Mouse (Mus musculus): ENCODE measurements around the gene Zbed6.

The Zbed6 gene

DNA sequence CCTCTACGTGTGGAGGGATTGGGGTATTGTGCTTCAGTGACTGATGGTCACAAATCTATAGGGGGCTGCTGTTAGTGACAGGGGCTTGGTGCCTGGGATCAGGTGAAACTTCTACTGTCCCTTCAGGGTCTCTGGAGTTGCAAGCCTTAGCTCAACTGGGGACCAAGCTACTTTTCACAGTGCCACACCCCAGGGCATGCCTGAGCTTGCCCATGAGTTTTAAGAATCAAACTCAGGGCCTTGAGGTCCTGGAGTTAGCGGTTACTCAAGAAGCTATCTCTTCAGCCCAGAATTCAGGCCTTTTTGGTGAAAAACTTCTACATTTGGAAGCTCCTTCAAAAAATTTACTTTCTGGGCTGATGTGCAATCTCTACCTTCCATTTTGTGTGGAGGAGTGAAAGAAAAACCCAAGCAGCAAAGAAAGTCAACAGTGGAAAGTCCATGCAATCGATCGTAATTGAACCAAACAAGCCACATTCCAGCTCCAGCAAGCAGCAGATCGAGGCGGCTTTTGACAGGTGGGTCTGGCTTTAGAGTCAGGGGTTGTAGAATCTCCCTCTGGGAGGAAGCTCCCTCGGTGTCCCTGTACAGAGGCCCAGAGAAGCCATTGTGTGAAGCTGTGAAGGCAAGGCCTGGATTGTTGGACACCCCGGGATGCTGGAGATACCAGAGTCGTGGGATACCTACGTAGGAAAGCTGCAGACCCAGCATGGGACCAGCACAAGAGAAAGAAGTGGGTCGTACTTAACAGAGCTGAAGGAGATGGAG, 3.7 kb upstream of the Zbed6 start:
- no peak for ATAC-seq (ENCODE audit: insufficient number of reproducible peaks, low FRiP score, low TSS enrichment)

DNA sequence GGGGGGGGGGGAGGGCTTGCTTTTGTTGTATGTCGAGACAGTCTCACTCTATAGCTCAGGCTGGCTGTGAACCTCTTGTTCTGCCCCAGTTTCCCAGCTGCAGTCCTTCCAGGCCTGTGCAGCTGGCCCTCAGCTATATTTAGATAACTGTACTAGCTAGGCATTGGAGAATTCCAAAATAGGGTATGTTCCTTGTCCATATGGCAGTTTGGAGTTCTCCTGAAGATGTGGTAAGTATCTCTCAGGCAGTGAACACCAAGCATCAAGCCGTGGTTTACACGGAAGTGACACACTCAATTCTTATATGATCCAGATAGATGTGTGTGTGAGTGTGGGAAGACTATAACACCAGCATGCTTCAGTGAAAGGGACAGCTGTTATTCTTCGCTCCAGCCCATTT, 2.7 kb upstream of the Zbed6 start:
- no peak for ATAC-seq (ENCODE audit: insufficient number of reproducible peaks, low FRiP score, low TSS enrichment)

GRCm38 (mm10) chr1:133662941-133663340, 2.3 kb upstream of the Zbed6 start:
- ATAC-seq (ENCODE audit: insufficient number of reproducible peaks, low FRiP score, low TSS enrichment): no peak

DNA sequence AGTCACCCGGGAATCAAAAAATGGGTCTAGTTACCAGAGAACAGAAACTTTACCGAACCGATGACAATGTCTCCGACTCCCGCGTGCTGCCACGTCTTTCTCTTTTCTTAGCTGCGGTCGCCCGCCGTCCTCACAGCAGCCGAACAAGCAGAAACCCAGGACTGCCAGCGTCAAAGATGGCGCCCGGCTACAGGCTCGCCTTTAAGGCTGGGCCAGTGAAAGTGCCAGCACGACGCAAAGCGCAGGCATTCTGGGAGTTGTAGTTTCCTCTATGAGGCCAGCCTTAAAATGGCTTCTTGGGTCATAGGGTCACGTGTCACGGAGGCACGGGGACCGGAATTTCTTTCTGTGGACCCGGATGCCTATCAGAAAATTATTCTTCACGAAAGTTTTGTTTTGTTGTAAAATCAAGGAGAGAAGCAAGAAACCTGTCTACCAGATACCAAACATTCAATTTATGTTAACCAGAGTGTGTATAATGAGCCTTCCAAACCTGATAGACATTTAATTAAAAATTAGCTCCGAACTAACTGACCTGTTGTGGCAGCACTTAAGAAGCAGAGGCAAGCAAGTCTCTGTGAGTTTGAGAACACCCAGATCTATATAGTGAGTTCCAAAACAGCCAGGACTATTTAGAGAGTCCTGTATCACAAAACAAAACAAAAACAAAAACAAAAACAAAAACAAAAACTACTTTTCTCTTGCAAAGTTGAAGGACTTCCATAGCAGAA, 683 bp upstream of the Zbed6 start, which contains the start of gene Gm38394:
TSS of gene Gm38394 (minus strand) at position 116 of the 731 bp plus-strand sequence.
- ATAC-seq (ENCODE audit: insufficient number of reproducible peaks, low FRiP score, low TSS enrichment): peak; percentile 98

DNA sequence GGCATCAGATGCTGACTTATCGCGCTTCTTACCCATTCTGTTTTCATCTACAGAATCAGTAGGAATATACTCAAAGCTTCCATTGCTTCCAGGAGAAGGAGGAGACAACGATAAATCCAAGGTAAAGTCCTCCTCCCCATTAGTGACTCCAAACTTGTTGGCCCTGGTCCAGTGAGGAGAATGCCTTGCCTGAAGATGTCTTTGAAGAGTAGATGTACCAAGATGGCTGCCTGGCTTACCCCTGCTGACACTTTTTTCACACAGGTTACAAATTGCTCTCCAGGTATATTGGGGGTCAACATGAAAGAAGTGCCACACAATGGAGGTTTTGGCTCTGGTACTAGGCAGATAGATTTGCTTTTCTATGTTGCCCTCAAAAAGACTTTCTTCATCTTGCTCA, 1.8 kb downstream of the Zbed6 start:
- no peak for ATAC-seq (ENCODE audit: insufficient number of reproducible peaks, low FRiP score, low TSS enrichment)

GRCm38 (mm10) chr1:133656811-133657210, 3.9 kb downstream of the Zbed6 start:
- ATAC-seq (ENCODE audit: insufficient number of reproducible peaks, low FRiP score, low TSS enrichment): no peak

- no peak for ATAC-seq (ENCODE audit: insufficient number of reproducible peaks, low FRiP score, low TSS enrichment)
Measured at GRCm38 (mm10) chr1:133653033-133653432, 7.7 kb downstream of the Zbed6 start.

DNA sequence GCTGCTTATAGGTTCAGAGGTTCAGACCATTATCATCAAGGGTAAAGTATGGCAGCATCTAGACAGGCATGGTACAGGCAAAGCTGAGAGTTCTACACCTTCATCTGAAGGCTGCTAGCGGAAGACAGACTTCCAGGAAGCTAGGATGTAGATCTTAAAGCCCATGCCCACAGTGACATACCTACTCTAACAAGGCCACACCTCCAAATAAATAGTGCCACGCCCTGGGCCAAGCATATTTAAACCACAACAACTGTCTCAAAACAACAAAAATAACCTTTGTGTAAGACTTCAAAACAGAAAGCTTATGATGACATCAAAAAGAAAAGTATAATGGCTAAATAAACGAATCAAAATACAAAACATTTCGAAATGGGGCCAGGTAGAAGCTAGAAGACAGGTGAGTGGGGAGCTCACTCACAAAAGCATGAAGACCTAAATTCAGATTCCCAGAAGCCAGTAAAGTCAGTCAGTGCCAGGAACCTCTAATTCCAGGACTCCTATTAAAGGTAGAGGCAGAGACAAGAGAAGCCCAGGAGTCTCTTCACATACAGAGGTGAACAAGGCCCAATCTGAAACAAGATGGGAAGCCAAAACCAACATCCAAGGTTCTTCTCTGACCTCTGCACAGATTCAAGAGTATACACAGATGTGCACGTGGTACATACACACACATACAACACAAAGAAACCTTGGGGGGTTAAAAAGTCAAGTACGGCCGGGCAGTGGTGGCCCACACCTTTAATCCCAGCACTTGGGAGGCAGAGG, 10.2 kb downstream of the Zbed6 start:
- no peak for ATAC-seq (ENCODE audit: insufficient number of reproducible peaks, low FRiP score, low TSS enrichment)

- no peak for ATAC-seq (ENCODE audit: insufficient number of reproducible peaks, low FRiP score, low TSS enrichment)
Measured at GRCm38 (mm10) chr1:133645652-133646051, 15.0 kb downstream of the Zbed6 start.

DNA sequence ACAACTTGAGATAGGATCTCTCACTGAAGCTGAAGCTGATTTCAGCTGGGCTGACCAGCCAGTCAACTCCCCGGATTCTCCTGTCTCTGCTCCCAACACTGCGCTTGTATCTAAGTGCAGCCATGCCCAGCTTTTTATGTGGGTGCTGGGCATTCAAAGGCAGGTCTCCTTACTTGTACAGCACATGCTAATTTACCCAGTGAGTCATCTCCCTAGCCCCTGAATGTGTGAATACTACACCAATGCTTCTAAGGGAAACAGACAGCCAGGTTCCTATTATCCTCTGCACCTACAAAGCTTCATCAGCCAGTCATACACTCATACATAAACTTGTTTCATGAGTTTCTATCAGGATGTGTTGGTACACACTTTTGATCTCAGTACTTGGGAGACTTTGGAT, 19.5 kb downstream of the Zbed6 start:
- ATAC-seq (ENCODE audit: insufficient number of reproducible peaks, low FRiP score, low TSS enrichment): no peak

DNA sequence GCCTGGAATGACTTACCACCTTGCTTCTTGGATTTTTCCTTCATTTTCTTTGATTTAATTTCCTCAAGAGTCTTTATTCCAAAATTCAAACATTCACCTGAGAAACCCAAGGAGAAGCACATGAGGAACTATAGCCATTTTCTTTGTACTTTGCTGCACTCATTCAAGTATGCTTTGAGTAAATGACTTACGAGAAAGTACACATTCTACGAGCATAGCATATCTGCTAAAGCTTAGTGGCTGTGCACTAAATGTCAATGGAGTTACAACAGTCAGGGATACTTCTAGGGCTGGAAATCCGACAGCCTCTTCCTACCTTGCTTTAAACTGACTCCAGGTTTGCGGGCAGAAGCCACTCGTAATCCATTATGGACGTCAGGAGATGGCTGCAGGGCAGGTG, 22.2 kb downstream of the Zbed6 start:
- no peak for ATAC-seq (ENCODE audit: insufficient number of reproducible peaks, low FRiP score, low TSS enrichment)

DNA sequence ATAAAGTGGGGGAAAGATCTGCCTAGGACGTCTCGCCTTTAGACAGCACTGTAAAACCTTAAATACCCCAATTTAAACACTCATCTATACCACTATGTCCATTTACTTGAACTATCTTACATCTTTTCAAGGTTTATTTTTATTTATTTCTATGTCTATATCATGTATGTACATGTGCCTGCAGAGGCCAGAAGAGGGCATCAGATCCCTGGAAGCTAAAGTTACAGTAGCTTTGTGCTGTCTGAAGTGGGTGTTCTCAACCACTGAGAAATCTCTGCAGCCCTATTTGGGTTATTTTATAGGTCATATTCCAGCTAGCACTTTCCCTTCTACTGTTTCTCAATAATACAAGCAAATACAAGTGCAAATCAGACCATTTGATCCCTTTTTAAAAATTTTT, 28.5 kb downstream of the Zbed6 start:
- no peak for ATAC-seq (ENCODE audit: insufficient number of reproducible peaks, low FRiP score, low TSS enrichment)

GRCm38 (mm10) chr1:133625052-133625451, 35.6 kb downstream of the Zbed6 start:
- ATAC-seq (ENCODE audit: insufficient number of reproducible peaks, low FRiP score, low TSS enrichment): no peak

DNA sequence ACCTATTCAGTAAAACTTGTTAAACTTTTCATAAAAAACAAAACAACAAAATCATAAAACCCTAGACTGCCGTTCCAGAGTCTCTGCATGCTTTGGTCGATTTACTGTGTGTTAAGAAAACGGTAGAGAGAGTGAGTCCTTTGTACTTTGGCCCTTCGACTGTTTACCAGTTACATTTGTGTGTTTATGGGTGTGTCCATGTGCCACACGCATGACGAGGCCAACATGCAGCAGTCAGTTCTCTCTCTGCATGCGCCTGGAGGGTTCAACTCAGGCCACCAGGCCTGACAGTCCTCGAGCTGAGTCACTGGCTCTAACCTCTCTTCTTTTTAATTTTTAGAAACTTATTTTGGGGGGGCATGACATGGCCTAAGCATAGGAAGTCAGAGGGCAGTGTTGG, 42.4 kb downstream of the Zbed6 start:
- no peak for ATAC-seq (ENCODE audit: insufficient number of reproducible peaks, low FRiP score, low TSS enrichment)

DNA sequence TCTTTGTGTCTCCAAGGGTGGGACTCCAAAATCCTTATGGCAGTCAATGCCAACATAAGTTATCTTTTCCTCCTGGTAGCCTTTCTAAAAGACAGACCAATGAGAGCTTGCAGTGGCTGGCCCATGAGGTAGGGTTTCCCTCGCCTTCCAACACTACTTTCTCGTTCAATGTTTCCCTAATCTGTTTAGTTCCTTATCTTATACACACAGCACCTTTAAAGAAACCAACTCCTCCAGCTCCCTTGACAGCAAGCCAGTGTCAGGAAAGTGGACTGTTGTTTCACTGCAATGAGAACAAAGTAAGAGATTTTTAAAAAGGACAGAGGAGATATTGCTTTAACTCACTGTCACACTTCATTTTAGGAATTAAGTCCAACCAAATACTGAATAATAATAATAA, 42.8 kb downstream of the Zbed6 start:
- ATAC-seq (ENCODE audit: insufficient number of reproducible peaks, low FRiP score, low TSS enrichment): no peak

DNA sequence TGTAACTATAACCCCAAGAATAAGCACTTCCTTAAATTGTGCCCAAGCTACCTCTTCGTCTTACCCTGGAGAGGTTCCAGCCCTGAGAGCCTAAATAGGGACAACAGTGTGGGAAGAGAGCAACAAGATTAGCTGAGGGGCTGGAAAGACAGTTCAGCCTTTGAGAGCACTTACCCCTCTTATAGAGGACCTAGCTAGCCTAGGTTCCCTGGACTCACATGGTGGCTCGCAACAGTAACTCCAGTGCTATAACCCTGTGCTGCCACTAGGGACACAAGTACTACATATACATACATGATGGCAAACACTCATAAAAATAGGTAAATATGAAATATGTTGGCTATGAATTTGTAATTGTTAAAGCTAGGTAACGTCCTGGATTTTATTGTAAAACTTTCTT, 46.9 kb downstream of the Zbed6 start:
- ATAC-seq (ENCODE audit: insufficient number of reproducible peaks, low FRiP score, low TSS enrichment): no peak

GRCm38 (mm10) chr1:133611436-133611835, 49.2 kb downstream of the Zbed6 start:
- no peak for ATAC-seq (ENCODE audit: insufficient number of reproducible peaks, low FRiP score, low TSS enrichment)

- ATAC-seq (ENCODE audit: insufficient number of reproducible peaks, low FRiP score, low TSS enrichment): 0 out of 2 replicates have a peak, but pooled peaks have one; percentile 12
Measured at GRCm38 (mm10) chr1:133610601-133611000, 50.1 kb downstream of the Zbed6 start.

GRCm38 (mm10) chr1:133609771-133610502, 50.7 kb downstream of the Zbed6 start, which contains the start of gene Snrpe:
Gene Snrpe (minus strand): TSS chr1:133610291.
- peak; percentile 94 for ATAC-seq (ENCODE audit: insufficient number of reproducible peaks, low FRiP score, low TSS enrichment)

Data from cerebellum, adult (tissue).